In the genomic region with DNA sequence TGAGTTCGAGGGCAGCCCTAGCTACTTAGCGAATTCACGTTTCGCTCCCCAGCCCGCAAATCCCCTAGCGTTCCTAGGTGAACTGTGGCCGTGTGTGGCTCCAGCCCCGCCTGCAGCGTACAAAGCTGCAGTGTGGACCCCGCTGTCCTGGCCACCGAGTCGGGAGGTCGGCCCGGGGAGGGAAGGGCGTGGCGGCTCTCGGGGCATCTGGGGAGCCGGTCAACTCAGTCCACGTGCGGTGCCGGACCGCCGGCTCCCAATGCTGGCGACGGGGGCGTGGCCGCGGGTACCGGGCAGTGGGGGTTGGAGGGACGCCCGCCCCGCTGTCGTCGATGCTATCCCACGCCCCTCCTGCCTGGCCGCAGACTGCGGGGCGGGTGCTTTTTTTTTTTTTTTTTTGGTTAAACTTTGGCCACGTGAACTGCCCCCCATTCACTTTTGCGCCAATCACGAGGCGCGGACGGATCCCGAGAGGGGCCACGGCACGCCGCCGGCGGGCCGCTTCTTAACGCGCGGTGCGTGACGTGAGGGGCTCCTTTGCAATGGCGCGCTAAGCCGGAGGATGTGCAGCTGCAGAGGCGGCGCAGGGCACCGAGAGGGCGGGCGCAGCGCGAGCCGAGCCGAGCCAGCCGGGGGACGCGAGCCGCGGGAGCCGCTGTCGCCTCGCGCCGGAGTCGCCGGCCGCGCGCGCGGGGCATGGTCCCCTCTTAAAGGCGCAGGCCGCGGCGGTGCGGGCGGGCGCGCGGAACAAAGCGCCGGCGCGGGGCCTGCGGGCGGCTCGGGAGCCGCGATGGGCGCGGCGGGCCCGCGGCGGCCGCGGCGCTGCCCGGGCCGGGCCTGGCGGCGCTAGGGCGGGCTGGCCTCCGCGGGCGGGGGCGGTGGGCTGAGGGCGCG, we compare ENCODE assay signal across 8 mouse cellular contexts. TPM values are rescaled to one million over a fixed set of nuclear protein-coding genes. Genes with fewer than 3 reads are reported as not detected.
DNase-seq lines count a peak whose midpoint lies in the region; ATAC-seq and TF ChIP-seq lines count a peak whose summit lies in the region.

A gene (plus strand): TSS at position 555 of the 894 bp plus-strand sequence.

- DNase-seq in heart, postnatal 10 days, result peak; percentile 94
- DNase-seq in kidney, postnatal 4 days, result peak; percentile 92 to 95
- peak; percentile 80 for DNase-seq in telencephalon, adult 2 months (ENCODE audit: low read depth, low spot score)

- TF ChIP-seq EP300 in ES-Bruce4 (IDR thresholded peaks at IDR 0.05; ENCODE audit: insufficient read depth, low read depth, low read length), result no peak

- H3K9me3 ChIP-seq in ES-Bruce4 (replicated peaks; ENCODE audit: control insufficient read depth, insufficient read depth, low read length, poor library complexity, severe bottlenecking), result no peaks in the 10 kb centered on the region
- no peaks in the 10 kb centered on the region for H3K9me3 ChIP-seq in forebrain, embryonic 13.5 days (replicated peaks)
- no peaks in the 10 kb centered on the region for H3K9me3 ChIP-seq in liver, embryonic 16.5 days (replicated peaks; ENCODE audit: control insufficient read depth, low read length)
- H3K9me3 ChIP-seq in neural tube, embryonic 13.5 days, result no peaks in the 10 kb centered on the region

- WGBS in forebrain, embryonic 13.5 days, result 1% methylated on average over 91 of the region's 123 CpGs
- WGBS in liver, embryonic 16.5 days (ENCODE audit: insufficient replicate concordance), result under 1% methylated on average over 108 of the region's 123 CpGs
- under 1% methylated on average over 100 of the region's 123 CpGs for WGBS in neural tube, embryonic 13.5 days

- H3K9ac ChIP-seq in ES-Bruce4 (ENCODE audit: low read depth, poor library complexity, severe bottlenecking), result peak within 1 kb of the TSS; percentile 92
- peak within 1 kb of the TSS; percentile 97 for H3K9ac ChIP-seq in forebrain, embryonic 13.5 days
- H3K9ac ChIP-seq in liver, embryonic 16.5 days (ENCODE audit: low read depth, low read length), result peak within 1 kb of the TSS; percentile 88
- H3K9ac ChIP-seq in neural tube, embryonic 13.5 days, result peak within 1 kb of the TSS; percentile 81

- H3K4me1 ChIP-seq in ES-Bruce4 (ENCODE audit: control insufficient read depth, insufficient read depth, low read length), result no peaks in the 10 kb centered on the region
- H3K4me1 ChIP-seq in forebrain, embryonic 13.5 days, result peaks cover 36% of the 10 kb centered on the region
- peaks cover 38% of the 10 kb centered on the region for H3K4me1 ChIP-seq in liver, embryonic 16.5 days (ENCODE audit: control insufficient read depth, low read depth, low read length)
- H3K4me1 ChIP-seq in neural tube, embryonic 13.5 days (replicated peaks), result peaks cover 38% of the 10 kb centered on the region

- TF ChIP-seq POLR2A in ES-Bruce4 (IDR thresholded peaks at IDR 0.05; ENCODE audit: insufficient read depth, low read length), result no peak

- H3K4me2 ChIP-seq in forebrain, embryonic 13.5 days, result peak within 1 kb of the TSS; percentile 94
- peak within 1 kb of the TSS; percentile 97 for H3K4me2 ChIP-seq in liver, embryonic 16.5 days (ENCODE audit: low read depth, low read length)
- peak within 1 kb of the TSS; percentile 77 for H3K4me2 ChIP-seq in neural tube, embryonic 13.5 days

- H3K36me3 ChIP-seq in ES-Bruce4 (ENCODE audit: control insufficient read depth, insufficient read depth, low read length, poor library complexity, severe bottlenecking), result no peaks in the 10 kb centered on the region
- H3K36me3 ChIP-seq in forebrain, embryonic 13.5 days (ENCODE audit: poor library complexity, severe bottlenecking), result peaks cover under 1% of the 10 kb centered on the region; the same call in 1 of the 2 replicates
- no peaks in the 10 kb centered on the region for H3K36me3 ChIP-seq in liver, embryonic 16.5 days (ENCODE audit: control insufficient read depth, insufficient read depth)
- no peaks in the 10 kb centered on the region for H3K36me3 ChIP-seq in neural tube, embryonic 13.5 days

- peak; percentile 69 for ATAC-seq in cerebellum, adult (ENCODE audit: insufficient number of reproducible peaks, low FRiP score, low TSS enrichment)
- ATAC-seq in forebrain, embryonic 13.5 days, result peak; percentile 93
- ATAC-seq in liver, embryonic 16.5 days (ENCODE audit: low read depth), result peak; percentile 70
- peak; percentile 84 for ATAC-seq in neural tube, embryonic 13.5 days (ENCODE audit: low read depth)

- no peak for TF ChIP-seq CTCF in ES-Bruce4 (IDR thresholded peaks at IDR 0.05; ENCODE audit: low read depth, low read length)

- 0 out of 2 replicates have a peak, but pooled peaks cover 2% of the 10 kb centered on the region for H3K27me3 ChIP-seq in ES-Bruce4 (ENCODE audit: control insufficient read depth, insufficient read depth, low read length, poor library complexity, severe bottlenecking)
- peaks cover 11% of the 10 kb centered on the region for H3K27me3 ChIP-seq in forebrain, embryonic 13.5 days
- peaks cover 4% of the 10 kb centered on the region for H3K27me3 ChIP-seq in liver, embryonic 16.5 days (ENCODE audit: control insufficient read depth, insufficient read depth, low read depth, low read length)
- H3K27me3 ChIP-seq in neural tube, embryonic 13.5 days, result 0 out of 2 replicates have a peak, but pooled peaks cover 4% of the 10 kb centered on the region

- peak within 1 kb of the TSS; percentile 99 for H3K4me3 ChIP-seq in ES-Bruce4 (ENCODE audit: low read depth, low read length)
- peak within 1 kb of the TSS; percentile 90 for H3K4me3 ChIP-seq in forebrain, embryonic 13.5 days
- H3K4me3 ChIP-seq in liver, embryonic 16.5 days (ENCODE audit: low read depth, low read length), result peak within 1 kb of the TSS; percentile 87
- H3K4me3 ChIP-seq in neural tube, embryonic 13.5 days, result peak within 1 kb of the TSS; percentile 72

- H3K27ac ChIP-seq in ES-Bruce4 (ENCODE audit: insufficient read depth, low read length), result no peak within 1 kb of the TSS
- peak within 1 kb of the TSS; percentile 96 for H3K27ac ChIP-seq in forebrain, embryonic 13.5 days
- H3K27ac ChIP-seq in liver, embryonic 16.5 days (ENCODE audit: low read length), result peak within 1 kb of the TSS; percentile 75
- H3K27ac ChIP-seq in neural tube, embryonic 13.5 days (replicated peaks), result peak within 1 kb of the TSS; percentile 96

- intact Hi-C loops in heart, postnatal 10 days (cut with DNase I), result loop anchor here (1.0 kb wide), 1 partner anchor 141 kb away; no protein-coding TSS in a partner anchor

RNA-seq across cellular contexts. Expression of the gene that starts here (rescaled TPM):
- 25.8 and 27.6 TPM in 2 replicates for polyA plus RNA-seq in ES-Bruce4 (2011; ENCODE audit: insufficient read depth, insufficient read length, low read depth, missing spikeins)
- 14.2 and 14.5 TPM in 2 replicates for polyA plus RNA-seq in forebrain, embryonic 13.5 days (2015; fragmentation: Nextera tagmentation; extraction: Ambion mirVana)
- 10 to 100 TPM; 37.6 to 37.9 TPM for total RNA-seq in heart, postnatal 10 days (2021)
- 4.9 and 5.4 TPM in 2 replicates for polyA plus RNA-seq in liver, embryonic 16.5 days (2015; fragmentation: Nextera tagmentation; extraction: Ambion mirVana)
- polyA plus RNA-seq in neural tube, embryonic 13.5 days (2015; fragmentation: Nextera tagmentation; extraction: Ambion mirVana), result 11.5 and 13.3 TPM in 2 replicates
